Mouse (Mus musculus): ENCODE measurements around the gene Shf.

DNA sequence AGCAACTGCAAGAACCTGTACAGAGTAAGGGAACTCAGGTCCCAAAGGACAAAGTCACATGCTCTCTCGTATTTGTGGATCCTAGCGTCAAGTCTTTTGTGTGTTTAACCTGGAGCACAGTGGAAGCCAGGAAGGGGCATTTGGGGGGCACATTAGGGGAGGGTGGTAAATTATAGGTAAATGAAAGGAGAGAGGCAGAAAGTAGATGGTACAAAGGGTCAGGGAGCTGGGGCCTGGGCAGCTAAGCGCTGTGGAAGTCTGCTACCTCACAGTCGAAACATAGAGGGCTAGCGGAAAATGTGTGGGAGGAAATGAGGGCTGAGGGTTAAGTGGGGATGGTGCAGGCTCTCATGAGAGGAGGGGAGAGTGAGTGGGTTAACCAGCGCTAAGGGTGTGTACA lies 13.2 kb upstream of the Shf start:
- TF ChIP-seq CTCF (IDR thresholded peaks at IDR 0.05; ENCODE audit: low read depth) (no peak), EP300 (optimal IDR thresholded peaks at IDR 0.05) (no peak)

Measured in stomach, postnatal 0 days (tissue).